Mouse (Mus musculus): Measurements from ENCODE around the gene Mrps23.

Gene Mrps23

DNA sequence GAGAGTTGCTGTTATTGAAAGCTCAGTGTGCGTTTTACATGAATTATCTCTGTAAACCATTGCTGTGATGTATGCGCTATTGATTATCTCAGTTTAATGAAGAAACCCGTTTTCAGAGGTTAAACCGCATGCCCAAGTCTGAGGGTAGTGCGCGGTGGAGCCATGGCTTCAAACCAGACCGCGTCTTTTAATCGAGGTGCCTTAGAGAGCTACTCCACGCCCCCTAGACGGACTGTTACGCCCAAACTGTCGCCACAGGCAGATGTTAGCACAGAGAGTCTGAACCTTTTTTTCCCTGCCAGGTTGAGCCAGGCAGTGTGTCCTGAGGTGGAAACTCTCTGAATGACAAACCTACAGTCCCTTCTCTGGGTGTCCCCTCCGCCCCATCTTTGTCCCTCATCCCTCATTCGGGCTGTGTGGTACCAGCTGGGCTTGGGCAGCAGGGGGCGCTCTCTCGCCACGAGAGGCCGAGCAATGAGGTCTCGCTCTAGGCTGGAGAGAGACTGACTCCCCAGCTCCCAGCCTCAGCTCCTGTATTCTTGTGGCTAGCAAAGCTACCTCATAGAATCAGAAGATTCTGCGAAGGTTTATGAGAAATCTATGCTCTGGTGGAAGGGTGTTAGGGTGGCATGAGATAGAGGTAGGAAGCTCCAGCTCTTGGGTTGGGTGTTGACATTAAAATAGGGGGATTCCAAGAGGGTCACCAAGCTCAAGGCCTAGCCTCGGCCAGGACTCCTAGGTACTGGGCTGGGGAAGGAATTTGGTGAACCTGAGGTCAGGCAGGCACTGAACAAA is 48.0 kb downstream of the Mrps23 start:
- DNase-seq = peak; percentile 51 to 83

- no peak for DNase-seq
These were observed 48.8 kb downstream of the Mrps23 start for GRCm38 (mm10) chr11:88252767-88253513.

DNA sequence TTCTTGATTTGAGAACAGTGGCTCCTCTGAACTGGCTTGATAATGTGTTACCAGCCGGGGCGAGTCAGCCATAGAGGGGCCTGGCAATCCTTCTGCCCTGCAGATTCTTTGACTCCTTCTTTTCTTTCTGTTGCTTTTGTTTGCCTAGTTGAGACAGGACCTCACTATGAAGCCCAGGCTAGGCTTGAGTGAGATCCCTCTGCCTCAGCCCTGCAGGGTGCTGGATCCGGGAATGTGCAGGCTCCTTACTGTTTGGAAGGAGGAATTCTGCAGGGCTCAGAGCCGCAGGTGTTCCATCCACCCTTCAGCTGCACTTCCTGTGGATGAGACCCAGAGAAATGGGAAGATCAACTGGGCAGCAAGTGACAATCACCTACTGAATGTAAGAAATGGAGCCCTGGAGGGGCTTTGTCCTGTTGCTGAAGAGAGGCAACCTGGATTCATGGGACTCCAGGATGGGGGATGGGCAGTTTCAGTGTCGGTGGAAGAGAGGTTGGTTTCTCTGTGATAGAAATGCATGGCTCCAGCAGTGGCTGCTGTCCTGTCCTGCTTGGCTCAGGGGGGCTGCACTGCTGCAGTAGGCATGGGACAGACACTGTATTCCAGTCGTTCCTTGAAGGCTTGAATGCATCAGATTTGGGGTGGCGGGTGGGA is 49.5 kb downstream of the Mrps23 start:
- DNase-seq = no peak

GRCm38 (mm10) chr11:88257700-88258099 is 53.5 kb downstream of the Mrps23 start:
- no peak for DNase-seq

DNA sequence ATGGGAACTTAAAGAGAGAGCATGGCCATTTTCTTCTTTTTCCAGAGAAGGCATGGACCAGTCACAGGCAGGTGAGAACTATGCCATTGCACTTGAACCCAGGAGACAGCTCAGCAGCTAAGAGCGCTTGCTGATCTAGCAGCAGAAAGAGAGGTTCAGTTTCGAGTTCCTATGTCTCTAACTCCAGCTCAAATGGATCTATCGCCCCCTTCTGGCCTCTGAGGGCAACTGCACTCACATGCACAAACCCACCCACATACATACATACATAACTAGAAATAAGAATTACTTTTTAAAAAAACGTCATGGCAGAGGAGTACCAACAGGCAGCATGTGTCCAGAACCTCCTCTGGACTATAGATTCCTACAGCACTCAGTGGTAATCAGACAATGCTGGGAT is 54.0 kb downstream of the Mrps23 start:
- DNase-seq = no peak

DNA sequence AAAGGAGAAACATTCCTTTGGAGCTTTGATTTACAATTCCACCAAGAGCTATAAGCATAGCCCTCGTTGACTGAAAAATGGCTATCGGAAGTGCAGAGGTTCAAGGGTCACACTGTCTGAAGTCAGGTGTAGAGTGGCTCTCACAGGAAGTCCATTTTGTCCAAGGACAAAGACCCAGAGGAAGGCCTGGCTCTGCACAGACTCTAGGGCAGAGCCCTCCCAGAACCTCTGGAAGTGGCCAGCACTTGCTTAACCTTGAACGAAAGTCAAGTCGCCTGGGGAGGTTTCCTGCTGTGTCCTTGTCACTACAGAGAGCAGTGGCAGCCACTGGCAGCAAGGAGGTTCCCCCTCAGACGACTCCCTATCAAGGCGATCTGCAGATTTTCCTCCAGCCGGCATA is 56.3 kb downstream of the Mrps23 start:
- no peak for DNase-seq

Data from kidney, adult 8-10 months (tissue).